8 mouse cellular contexts compared by ENCODE assay signal in genomic region chr1:171279721-171280120, GRCm38 (mm10). TPM values are rescaled to one million over a fixed set of nuclear protein-coding genes. Genes with fewer than 3 reads are reported as not detected.
DNase-seq lines count a peak whose midpoint lies in the region; ATAC-seq and TF ChIP-seq lines count a peak whose summit lies in the region.

No protein-coding gene starts in this region.

- peaks cover 38% of the 10 kb centered on the region for H3K36me3 ChIP-seq in kidney, postnatal 0 days (ENCODE audit: insufficient read depth, low read length)
- peaks cover 63% of the 10 kb centered on the region for H3K36me3 ChIP-seq in embryonic facial prominence, embryonic 15.5 days
- H3K36me3 ChIP-seq in intestine, embryonic 16.5 days (ENCODE audit: control insufficient read depth, insufficient read depth, low read length): peaks cover 27% of the 10 kb centered on the region
- peaks cover 59% of the 10 kb centered on the region for H3K36me3 ChIP-seq in neural tube, embryonic 12.5 days

- H3K4me3 ChIP-seq in kidney, postnatal 0 days (replicated peaks; ENCODE audit: low read depth, low read length): peak overlapping the region; percentile 55
- peak overlapping the region; percentile 72 for H3K4me3 ChIP-seq in embryonic facial prominence, embryonic 15.5 days (replicated peaks)
- H3K4me3 ChIP-seq in intestine, embryonic 16.5 days (ENCODE audit: low read length): peak overlapping the region; percentile 68
- H3K4me3 ChIP-seq in neural tube, embryonic 12.5 days: peak overlapping the region; percentile 52

- H3K4me1 ChIP-seq in kidney, postnatal 0 days (replicated peaks; ENCODE audit: insufficient read depth, low read length): peaks cover 6% of the 10 kb centered on the region; the same call in 1 of the 2 replicates
- H3K4me1 ChIP-seq in embryonic facial prominence, embryonic 15.5 days: peaks cover 17% of the 10 kb centered on the region
- H3K4me1 ChIP-seq in intestine, embryonic 16.5 days (ENCODE audit: control insufficient read depth, insufficient read depth, low read length): peaks cover 14% of the 10 kb centered on the region; the same call in 1 of the 2 replicates
- peaks cover 27% of the 10 kb centered on the region for H3K4me1 ChIP-seq in neural tube, embryonic 12.5 days

- H3K27me3 ChIP-seq in kidney, postnatal 0 days (ENCODE audit: insufficient read depth, low read length): no peaks in the 10 kb centered on the region
- no peaks in the 10 kb centered on the region for H3K27me3 ChIP-seq in embryonic facial prominence, embryonic 15.5 days
- H3K27me3 ChIP-seq in intestine, embryonic 16.5 days (replicated peaks; ENCODE audit: control insufficient read depth, insufficient read depth, low read length): no peaks in the 10 kb centered on the region
- no peaks in the 10 kb centered on the region for H3K27me3 ChIP-seq in neural tube, embryonic 12.5 days (replicated peaks)

- peak overlapping the region; percentile 50; the same call in 1 of the 2 replicates for H3K27ac ChIP-seq in kidney, postnatal 0 days
- H3K27ac ChIP-seq in embryonic facial prominence, embryonic 15.5 days (replicated peaks): no peak overlapping the region
- H3K27ac ChIP-seq in intestine, embryonic 16.5 days (ENCODE audit: low read length): no peak overlapping the region
- H3K27ac ChIP-seq in neural tube, embryonic 12.5 days: no peak overlapping the region

- peak overlapping the region; percentile 74 for H3K4me2 ChIP-seq in kidney, postnatal 0 days (ENCODE audit: low read length)
- H3K4me2 ChIP-seq in embryonic facial prominence, embryonic 15.5 days (replicated peaks): peak overlapping the region; percentile 84
- peak overlapping the region; percentile 82 for H3K4me2 ChIP-seq in intestine, embryonic 16.5 days (ENCODE audit: low read depth, low read length)
- H3K4me2 ChIP-seq in neural tube, embryonic 12.5 days (replicated peaks): peak overlapping the region; percentile 76

- no peak for ATAC-seq in kidney, postnatal 0 days (replicated peaks; ENCODE audit: low FRiP score, low read depth)
- no peak for ATAC-seq in embryonic facial prominence, embryonic 15.5 days (ENCODE audit: insufficient number of reproducible peaks, low FRiP score, low TSS enrichment, low read depth)
- ATAC-seq in intestine, embryonic 16.5 days: no peak
- no peak for ATAC-seq in neural tube, embryonic 12.5 days (ENCODE audit: low FRiP score, low read depth)
- no peak for ATAC-seq in megakaryocyte progenitor cell, adult 5-6 weeks (replicated peaks; ENCODE audit: poor library complexity)

- H3K9ac ChIP-seq in kidney, postnatal 0 days (ENCODE audit: low read depth, low read length): peak overlapping the region; percentile 67
- H3K9ac ChIP-seq in embryonic facial prominence, embryonic 15.5 days: peak overlapping the region; percentile 72
- H3K9ac ChIP-seq in intestine, embryonic 16.5 days (ENCODE audit: low read depth, low read length): peak overlapping the region; percentile 79
- H3K9ac ChIP-seq in neural tube, embryonic 12.5 days: peak overlapping the region; percentile 66

- no peak for TF ChIP-seq CTCF in kidney, postnatal 0 days (IDR thresholded peaks at IDR 0.05; ENCODE audit: low read depth)

- no peak for DNase-seq in kidney, postnatal 0 days (ENCODE audit: low spot score)
- no peak for DNase-seq in kidney, adult 9 months
- DNase-seq in gastrocnemius, adult 18-20 months (ENCODE audit: low spot score): no peak
- DNase-seq in frontal cortex, postnatal 25 days (ENCODE audit: low spot score in 2 of 2): no peak

- WGBS in kidney, postnatal 0 days: 67% methylated on average over 5 of the region's 5 CpGs
- WGBS in embryonic facial prominence, embryonic 15.5 days: 68% methylated on average over 5 of the region's 5 CpGs
- 68% methylated on average over 5 of the region's 5 CpGs for WGBS in intestine, embryonic 16.5 days
- WGBS in neural tube, embryonic 12.5 days: 59% methylated on average over 5 of the region's 5 CpGs

- no peaks in the 10 kb centered on the region for H3K9me3 ChIP-seq in kidney, postnatal 0 days (replicated peaks; ENCODE audit: low read length)
- no peaks in the 10 kb centered on the region for H3K9me3 ChIP-seq in embryonic facial prominence, embryonic 15.5 days (replicated peaks)
- no peaks in the 10 kb centered on the region for H3K9me3 ChIP-seq in intestine, embryonic 16.5 days (ENCODE audit: control insufficient read depth, low read length)
- no peaks in the 10 kb centered on the region for H3K9me3 ChIP-seq in neural tube, embryonic 12.5 days

RNA-seq across cellular contexts. Expression of gene Ppox, which starts 1.3 kb away (rescaled TPM):
- polyA plus RNA-seq in kidney, postnatal 0 days (2015; fragmentation: Nextera tagmentation; extraction: Ambion mirVana): 46.4 and 48.2 TPM in 2 replicates
- 56.9 and 58.2 TPM in 2 replicates for polyA plus RNA-seq in embryonic facial prominence, embryonic 15.5 days (2015; fragmentation: Nextera tagmentation; extraction: Ambion mirVana)
- polyA plus RNA-seq in intestine, embryonic 16.5 days (2015; fragmentation: Nextera tagmentation; extraction: Ambion mirVana): 40.2 and 40.9 TPM in 2 replicates
- 52.0 and 54.3 TPM in 2 replicates for polyA plus RNA-seq in neural tube, embryonic 12.5 days (2016; fragmentation: Nextera tagmentation; extraction: Ambion mirVana)
- 1 to 10 TPM; 7.8 to 7.9 TPM for total RNA-seq in gastrocnemius, adult 18-20 months (2021)
- total RNA-seq in megakaryocyte progenitor cell, adult 5-6 weeks (2015): 18.0 and 20.2 TPM in 2 replicates
- total RNA-seq in megakaryocyte progenitor cell, adult 5-6 weeks (2017): 10.3 and 15.0 TPM in 2 replicates

RNA-seq across cellular contexts. Expression of gene Usp21, which starts 8.1 kb away (rescaled TPM):
- polyA plus RNA-seq in kidney, postnatal 0 days (2015; fragmentation: Nextera tagmentation; extraction: Ambion mirVana): 59.4 and 63.3 TPM in 2 replicates
- polyA plus RNA-seq in embryonic facial prominence, embryonic 15.5 days (2015; fragmentation: Nextera tagmentation; extraction: Ambion mirVana): 85.1 and 91.1 TPM in 2 replicates
- 50.8 and 53.2 TPM in 2 replicates for polyA plus RNA-seq in intestine, embryonic 16.5 days (2015; fragmentation: Nextera tagmentation; extraction: Ambion mirVana)
- polyA plus RNA-seq in neural tube, embryonic 12.5 days (2016; fragmentation: Nextera tagmentation; extraction: Ambion mirVana): 103 and 111 TPM in 2 replicates
- total RNA-seq in gastrocnemius, adult 18-20 months (2021): 10 to 100 TPM; 15.1 to 19.3 TPM
- total RNA-seq in megakaryocyte progenitor cell, adult 5-6 weeks (2015): 36.0 and 38.2 TPM in 2 replicates
- 18.7 and 24.5 TPM in 2 replicates for total RNA-seq in megakaryocyte progenitor cell, adult 5-6 weeks (2017)

RNA-seq across cellular contexts. Expression of gene B4galt3, which starts 9.6 kb away (rescaled TPM):
- 63.9 and 72.0 TPM in 2 replicates for polyA plus RNA-seq in kidney, postnatal 0 days (2015; fragmentation: Nextera tagmentation; extraction: Ambion mirVana)
- polyA plus RNA-seq in embryonic facial prominence, embryonic 15.5 days (2015; fragmentation: Nextera tagmentation; extraction: Ambion mirVana): 75.5 and 86.7 TPM in 2 replicates
- 50.0 and 56.5 TPM in 2 replicates for polyA plus RNA-seq in intestine, embryonic 16.5 days (2015; fragmentation: Nextera tagmentation; extraction: Ambion mirVana)
- polyA plus RNA-seq in neural tube, embryonic 12.5 days (2016; fragmentation: Nextera tagmentation; extraction: Ambion mirVana): 88.3 and 95.6 TPM in 2 replicates
- total RNA-seq in gastrocnemius, adult 18-20 months (2021): 10 to 100 TPM; 12.0 to 13.0 TPM
- total RNA-seq in megakaryocyte progenitor cell, adult 5-6 weeks (2015): 14.7 and 16.1 TPM in 2 replicates
- 18.0 and 22.6 TPM in 2 replicates for total RNA-seq in megakaryocyte progenitor cell, adult 5-6 weeks (2017)

RNA-seq across cellular contexts. Expression of gene Ufc1, which starts 15.1 kb away (rescaled TPM):
- polyA plus RNA-seq in kidney, postnatal 0 days (2015; fragmentation: Nextera tagmentation; extraction: Ambion mirVana): 133 and 136 TPM in 2 replicates
- polyA plus RNA-seq in embryonic facial prominence, embryonic 15.5 days (2015; fragmentation: Nextera tagmentation; extraction: Ambion mirVana): 107 and 112 TPM in 2 replicates
- polyA plus RNA-seq in intestine, embryonic 16.5 days (2015; fragmentation: Nextera tagmentation; extraction: Ambion mirVana): 98.8 and 103 TPM in 2 replicates
- 105 and 120 TPM in 2 replicates for polyA plus RNA-seq in neural tube, embryonic 12.5 days (2016; fragmentation: Nextera tagmentation; extraction: Ambion mirVana)
- 10 to 100 TPM; 85.7 to 96.8 TPM for total RNA-seq in gastrocnemius, adult 18-20 months (2021)
- total RNA-seq in megakaryocyte progenitor cell, adult 5-6 weeks (2015): 127 and 149 TPM in 2 replicates
- 93.2 and 115 TPM in 2 replicates for total RNA-seq in megakaryocyte progenitor cell, adult 5-6 weeks (2017)

RNA-seq across cellular contexts. Expression of gene Ndufs2, which starts 28.5 kb away (rescaled TPM):
- 375 and 405 TPM in 2 replicates for polyA plus RNA-seq in kidney, postnatal 0 days (2015; fragmentation: Nextera tagmentation; extraction: Ambion mirVana)
- polyA plus RNA-seq in embryonic facial prominence, embryonic 15.5 days (2015; fragmentation: Nextera tagmentation; extraction: Ambion mirVana): 217 and 248 TPM in 2 replicates
- 339 and 373 TPM in 2 replicates for polyA plus RNA-seq in intestine, embryonic 16.5 days (2015; fragmentation: Nextera tagmentation; extraction: Ambion mirVana)
- 233 and 247 TPM in 2 replicates for polyA plus RNA-seq in neural tube, embryonic 12.5 days (2016; fragmentation: Nextera tagmentation; extraction: Ambion mirVana)
- total RNA-seq in gastrocnemius, adult 18-20 months (2021): 100 to 1,000 TPM; 804 to 821 TPM
- total RNA-seq in megakaryocyte progenitor cell, adult 5-6 weeks (2015): 255 and 280 TPM in 2 replicates
- total RNA-seq in megakaryocyte progenitor cell, adult 5-6 weeks (2017): 323 and 395 TPM in 2 replicates
